Mouse (Mus musculus) embryonic fibroblast, embryonic 13.5 days (primary cell): ENCODE measurements around the gene Atp11a.

Experiments
- CTCF ChIP-seq: IDR thresholded peaks from 2 replicates; pipeline ENCODE4 v1.5.1; 2011; ENCODE audit warnings: mild to moderate bottlenecking, control low read depth, low read length, moderate library complexity, borderline replicate concordance; ENCODE audit not compliant: insufficient read depth
- POLR2A ChIP-seq: IDR thresholded peaks from 2 replicates; pipeline ENCODE4 v1.6.1; 2011; ENCODE audit warnings: low read depth, mild to moderate bottlenecking, control low read depth, low read length, moderate library complexity

- TF ChIP-seq POLR2A: no peak
- no peak for TF ChIP-seq CTCF
Observed at GRCm38 (mm10) chr8:12916156-12916900, 159.5 kb downstream of the Atp11a start.
